Comparison of ENCODE assay signal across 25 mouse cellular contexts in the genomic region with DNA sequence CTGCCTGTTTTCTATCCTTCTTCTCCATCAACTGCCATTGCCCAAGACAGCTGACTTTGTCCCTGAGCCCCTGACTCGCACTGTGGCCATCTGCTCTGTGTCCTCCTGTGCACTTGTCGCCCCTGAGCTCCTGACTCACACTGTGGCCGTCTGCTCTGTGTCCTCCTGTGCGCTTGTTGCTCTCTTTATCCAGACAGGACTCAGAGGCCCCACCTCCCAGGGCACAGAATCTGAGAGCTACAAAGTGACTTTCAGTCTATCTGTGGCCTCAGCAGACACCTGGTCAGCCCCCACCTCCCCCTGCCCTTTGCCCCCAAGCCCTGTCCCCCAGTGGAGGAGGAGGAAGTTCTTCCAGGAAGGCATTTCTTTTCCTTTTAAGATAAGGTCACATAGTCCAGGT. TPM values are rescaled to one million over a fixed set of nuclear protein-coding genes. Genes with fewer than 3 reads are reported as not detected.
DNase-seq lines count a peak whose midpoint lies in the region; ATAC-seq and TF ChIP-seq lines count a peak whose summit lies in the region.
"Had no signal": no experiment of that assay in that cellular context is flagged by ENCODE, and none has a peak within 500 bp of the region (broad histone marks: within the 10 kb centered on the region; RNA-seq: fewer than 3 reads in every experiment).

No protein-coding gene starts in this region.

- 31% methylated on average over 4 of the region's 4 CpGs for WGBS in intestine, embryonic 16.5 days
- WGBS in midbrain, postnatal 0 days, result 58% methylated on average over 4 of the region's 4 CpGs

- DNase-seq in cerebellum, postnatal 14 days, result peak; percentile 56 to 58
- DNase-seq in cerebellum, adult 8-10 months, result no peak
- DNase-seq in kidney, adult 9 months, result peak; percentile 42
- DNase-seq in kidney, postnatal 4 days, result no peak
- no peak for DNase-seq in midbrain, postnatal 0 days (ENCODE audit: low spot score)
- DNase-seq: cerebellum, adult 9-11 months; embryo, embryonic 11 days; gastrocnemius, adult 2 months; heart, postnatal 14 days; liver had no signal

- no peak overlapping the region for H3K4me3 ChIP-seq in intestine, embryonic 16.5 days (ENCODE audit: low read length)
- H3K4me3 ChIP-seq in midbrain, postnatal 0 days (ENCODE audit: low read depth, low read length), result no peak overlapping the region
- H3K4me3 ChIP-seq: embryonic facial prominence, embryonic 13.5 days; forebrain, embryonic 13.5 days; gastrocnemius, adult 2 months; hindbrain, embryonic 13.5 days; kidney, embryonic 15.5 days; limb, embryonic 10.5 days; liver, embryonic 15.5 days; midbrain, embryonic 10.5 days; neural tube, embryonic 15.5 days had no signal

- H3K9me3 ChIP-seq in intestine, embryonic 16.5 days (ENCODE audit: control insufficient read depth, low read length), result no peaks in the 10 kb centered on the region
- H3K9me3 ChIP-seq in midbrain, postnatal 0 days (ENCODE audit: low read length), result no peaks in the 10 kb centered on the region
- H3K9me3 ChIP-seq: embryonic facial prominence, embryonic 13.5 days; forebrain, embryonic 13.5 days; hindbrain, embryonic 13.5 days; kidney, embryonic 15.5 days; limb, embryonic 10.5 days; liver, embryonic 15.5 days; midbrain, embryonic 10.5 days; neural tube, embryonic 15.5 days had no signal

- H3K9ac ChIP-seq in intestine, embryonic 16.5 days (ENCODE audit: low read depth, low read length), result no peak overlapping the region
- H3K9ac ChIP-seq in midbrain, postnatal 0 days (replicated peaks; ENCODE audit: low read length, poor library complexity, severe bottlenecking), result no peak overlapping the region
- H3K9ac ChIP-seq: embryonic facial prominence, embryonic 13.5 days; forebrain, embryonic 13.5 days; hindbrain, embryonic 13.5 days; kidney, embryonic 15.5 days; liver, embryonic 15.5 days; neural tube, embryonic 15.5 days had no signal

- TF ChIP-seq CTCF in midbrain, postnatal 0 days (IDR thresholded peaks at IDR 0.05), result no peak

- no peaks in the 10 kb centered on the region for H3K27me3 ChIP-seq in intestine, embryonic 16.5 days (replicated peaks; ENCODE audit: control insufficient read depth, insufficient read depth, low read length)
- no peaks in the 10 kb centered on the region for H3K27me3 ChIP-seq in midbrain, postnatal 0 days (ENCODE audit: insufficient read depth, low read length)
- H3K27me3 ChIP-seq: embryonic facial prominence, embryonic 13.5 days; kidney, embryonic 15.5 days; neural tube, embryonic 15.5 days had no signal

- no peak overlapping the region for H3K27ac ChIP-seq in intestine, embryonic 16.5 days (ENCODE audit: low read length)
- no peak overlapping the region for H3K27ac ChIP-seq in midbrain, postnatal 0 days (ENCODE audit: low read depth, low read length)
- H3K27ac ChIP-seq: embryonic facial prominence, embryonic 13.5 days; forebrain, embryonic 13.5 days; gastrocnemius, adult 2 months; hindbrain, embryonic 13.5 days; kidney, embryonic 15.5 days; limb, embryonic 10.5 days; liver, embryonic 15.5 days; macrophage; midbrain, embryonic 10.5 days; neural tube, embryonic 15.5 days had no signal

- no peak overlapping the region for H3K4me2 ChIP-seq in intestine, embryonic 16.5 days (ENCODE audit: low read depth, low read length)
- no peak overlapping the region for H3K4me2 ChIP-seq in midbrain, postnatal 0 days (ENCODE audit: low read depth, low read length, poor library complexity, severe bottlenecking)
- H3K4me2 ChIP-seq: embryonic facial prominence, embryonic 13.5 days; forebrain, embryonic 13.5 days; hindbrain, embryonic 13.5 days; kidney, embryonic 15.5 days; liver, embryonic 15.5 days; neural tube, embryonic 15.5 days had no signal

- H3K4me1 ChIP-seq in intestine, embryonic 16.5 days (ENCODE audit: control insufficient read depth, insufficient read depth, low read length), result peaks cover 3% of the 10 kb centered on the region; the same call in 1 of the 2 replicates
- H3K4me1 ChIP-seq in midbrain, postnatal 0 days (ENCODE audit: insufficient read depth, low read length), result no peaks in the 10 kb centered on the region
- H3K4me1 ChIP-seq: embryonic facial prominence, embryonic 13.5 days; forebrain, embryonic 13.5 days; hindbrain, embryonic 13.5 days; limb, embryonic 10.5 days; midbrain, embryonic 10.5 days; neural tube, embryonic 15.5 days had no signal

- no peaks in the 10 kb centered on the region for H3K36me3 ChIP-seq in intestine, embryonic 16.5 days (ENCODE audit: control insufficient read depth, insufficient read depth, low read length)
- H3K36me3 ChIP-seq in midbrain, postnatal 0 days (ENCODE audit: insufficient read depth, low read length), result no peaks in the 10 kb centered on the region
- H3K36me3 ChIP-seq: embryonic facial prominence, embryonic 13.5 days; hindbrain, embryonic 13.5 days; kidney, embryonic 15.5 days; limb, embryonic 10.5 days; liver, embryonic 15.5 days; midbrain, embryonic 10.5 days; neural tube, embryonic 15.5 days had no signal

- ATAC-seq in intestine, embryonic 16.5 days, result peak; percentile 80
- ATAC-seq in midbrain, postnatal 0 days (ENCODE audit: low FRiP score), result no peak
- no peak for ATAC-seq in megakaryocyte progenitor cell, adult 5-6 weeks (replicated peaks; ENCODE audit: poor library complexity)
- ATAC-seq: forebrain, embryonic 13.5 days; midbrain, embryonic 16.5 days; Patski had no signal

RNA-seq across cellular contexts. Expression of a gene that starts 2.6 kb away (rescaled TPM):
- not detected in 2 replicates for polyA plus RNA-seq in intestine, embryonic 16.5 days (2015; fragmentation: Nextera tagmentation; extraction: Ambion mirVana)
- not detected in 2 replicates for total RNA-seq in midbrain, postnatal 0 days (2014; rRNA removed)
- not detected in 2 replicates for polyA plus RNA-seq in midbrain, postnatal 0 days (2015; fragmentation: Nextera tagmentation; extraction: Ambion mirVana)
- total RNA-seq in megakaryocyte progenitor cell, adult 5-6 weeks (2015), result 0.32 and 0.71 TPM in 2 replicates
- total RNA-seq in megakaryocyte progenitor cell, adult 5-6 weeks (2017), result 0.04 and 0.27 TPM in 2 replicates
- total RNA-seq: ES-E14; gastrocnemius, adult 2 months; layer of hippocampus, postnatal 14 days had no signal
- polyA plus RNA-seq: forebrain, embryonic 13.5 days; hindbrain, embryonic 13.5 days; kidney, embryonic 15.5 days; limb, embryonic 10.5 days; macrophage; midbrain, embryonic 10.5 days; midbrain, embryonic 16.5 days; neural tube, embryonic 15.5 days had no signal

RNA-seq across cellular contexts. Expression of a gene that starts 16.3 kb away (rescaled TPM):
- polyA plus RNA-seq in intestine, embryonic 16.5 days (2015; fragmentation: Nextera tagmentation; extraction: Ambion mirVana), result 0.61 and 1.2 TPM in 2 replicates
- total RNA-seq in midbrain, postnatal 0 days (2014; rRNA removed), result 2.4 and 2.8 TPM in 2 replicates
- polyA plus RNA-seq in midbrain, postnatal 0 days (2015; fragmentation: Nextera tagmentation; extraction: Ambion mirVana), result 2.6 TPM in 2 replicates
- total RNA-seq in megakaryocyte progenitor cell, adult 5-6 weeks (2015), result not detected in 2 replicates
- 0.25 TPM in 1 of 2 replicates, not detected in the other for total RNA-seq in megakaryocyte progenitor cell, adult 5-6 weeks (2017)
- polyA plus RNA-seq: forebrain, embryonic 13.5 days; macrophage had no signal

RNA-seq across cellular contexts. Expression of a gene that starts 20.8 kb away (rescaled TPM):
- 27.0 and 29.8 TPM in 2 replicates for polyA plus RNA-seq in intestine, embryonic 16.5 days (2015; fragmentation: Nextera tagmentation; extraction: Ambion mirVana)
- 13.0 and 23.2 TPM in 2 replicates for total RNA-seq in midbrain, postnatal 0 days (2014; rRNA removed)
- polyA plus RNA-seq in midbrain, postnatal 0 days (2015; fragmentation: Nextera tagmentation; extraction: Ambion mirVana), result 11.2 and 12.4 TPM in 2 replicates
- 95.9 and 111 TPM in 2 replicates for total RNA-seq in megakaryocyte progenitor cell, adult 5-6 weeks (2015)
- 175 and 202 TPM in 2 replicates for total RNA-seq in megakaryocyte progenitor cell, adult 5-6 weeks (2017)
- polyA plus RNA-seq: Patski had no signal

RNA-seq across cellular contexts. Expression of a gene that starts 26.2 kb away (rescaled TPM):
- 4.2 TPM in 2 replicates for polyA plus RNA-seq in intestine, embryonic 16.5 days (2015; fragmentation: Nextera tagmentation; extraction: Ambion mirVana)
- total RNA-seq in midbrain, postnatal 0 days (2014; rRNA removed), result 1.3 and 3.7 TPM in 2 replicates
- polyA plus RNA-seq in midbrain, postnatal 0 days (2015; fragmentation: Nextera tagmentation; extraction: Ambion mirVana), result 2.1 and 2.8 TPM in 2 replicates
- total RNA-seq in megakaryocyte progenitor cell, adult 5-6 weeks (2015), result 5.0 and 6.9 TPM in 2 replicates
- 10.5 and 12.6 TPM in 2 replicates for total RNA-seq in megakaryocyte progenitor cell, adult 5-6 weeks (2017)

RNA-seq across cellular contexts. Expression of a gene that starts 30.6 kb away (rescaled TPM):
- 16.9 and 20.1 TPM in 2 replicates for polyA plus RNA-seq in intestine, embryonic 16.5 days (2015; fragmentation: Nextera tagmentation; extraction: Ambion mirVana)
- total RNA-seq in midbrain, postnatal 0 days (2014; rRNA removed), result 2.5 and 3.0 TPM in 2 replicates
- polyA plus RNA-seq in midbrain, postnatal 0 days (2015; fragmentation: Nextera tagmentation; extraction: Ambion mirVana), result 2.6 and 3.5 TPM in 2 replicates
- 3.4 and 3.9 TPM in 2 replicates for total RNA-seq in megakaryocyte progenitor cell, adult 5-6 weeks (2015)
- 1.2 and 1.6 TPM in 2 replicates for total RNA-seq in megakaryocyte progenitor cell, adult 5-6 weeks (2017)

Comparison
In these comparisons a context has a peak if more than half of its experiments do, and no peak if none do; other contexts are left out.
1. DNase-seq: peak in cerebellum, postnatal 14 days (2 of 2) and kidney, adult 9 months (single experiment); none in cerebellum, adult 8-10 months (single experiment), kidney, postnatal 4 days (0 of 2) and midbrain, postnatal 0 days (single experiment).